Mouse (Mus musculus) spleen, adult 2 months (tissue): ENCODE measurements at regions not wholly inside any gene's neighbourhood (a gene's known extent, or its start where the extent isn't known, plus 50 kb on each side); places are given as distances from the start of the nearest gene placed in this dataset.

ENCODE experiments used
- CTCF ChIP-seq: fragments of 200-500 bp; IDR thresholded peaks from 2 replicates; pipeline ENCODE4 v1.5.1; 2011; ENCODE audit warnings: mild to moderate bottlenecking, inconsistent platforms; ENCODE audit not compliant: insufficient read depth, insufficient read length, insufficient replicate concordance; ENCODE audit errors: extremely low read depth
- POLR2A ChIP-seq: fragments of 200-500 bp; IDR thresholded peaks from 2 replicates; pipeline ENCODE4 v1.6.1; 2011; ENCODE audit warnings: low read depth, low read length, inconsistent platforms

DNA sequence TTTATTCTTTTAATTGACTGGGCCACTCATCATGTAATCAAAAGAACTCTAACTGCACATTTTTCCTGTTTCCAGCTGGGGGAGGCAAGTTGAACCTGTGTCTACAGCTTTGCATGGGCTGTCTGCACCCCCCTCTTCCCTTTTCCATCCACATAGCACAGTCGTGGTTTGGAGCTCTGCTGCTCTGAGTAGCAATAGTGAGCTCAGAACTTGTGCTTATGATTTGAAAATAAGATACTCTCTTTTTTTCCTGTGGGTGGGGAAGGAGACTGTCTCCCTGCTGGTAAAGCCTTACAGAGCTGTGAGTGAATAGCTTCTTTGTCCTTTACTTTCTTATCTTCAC lies 72.2 kb upstream of the Pfn2 start:
- TF ChIP-seq CTCF = no peak
- TF ChIP-seq POLR2A = no peak
